Mouse (Mus musculus) liver, embryonic 15.5 days (tissue): ENCODE measurements around the gene A730049H05Rik. TPM values are rescaled to one million over a fixed set of nuclear protein-coding genes. Genes with fewer than 3 reads are reported as not detected.

Experiments
- ATAC-seq: fragments of 200-750 bp; cut with Nextera tagmentation; 2 replicates; pipeline ENCODE4 v1.8.0; 2017; ENCODE audit warnings: moderate number of reproducible peaks, mild to moderate bottlenecking, moderate library complexity; ENCODE audit not compliant: insufficient read depth
- H3K27ac ChIP-seq: fragments of 300-500 bp; sonication (generic); replicated peaks from 2 replicates; pipeline ENCODE4 v1.5.1; 2015; ENCODE audit warnings: mild to moderate bottlenecking, inconsistent platforms
- H3K27me3 ChIP-seq: fragments of 300-500 bp; sonication (generic); 2 replicates; pipeline ENCODE4 v1.6.1; 2015; ENCODE audit warnings: mild to moderate bottlenecking, inconsistent platforms
- H3K36me3 ChIP-seq: fragments of 300-500 bp; sonication (generic); replicated peaks from 2 replicates; pipeline ENCODE4 v1.6.1; 2015; ENCODE audit warnings: moderate library complexity, mild to moderate bottlenecking, inconsistent platforms
- H3K4me1 ChIP-seq: fragments of 300-500 bp; sonication (generic); replicated peaks from 2 replicates; pipeline ENCODE4 v1.6.1; 2015; ENCODE audit warnings: inconsistent platforms
- H3K4me2 ChIP-seq: fragments of 300-500 bp; sonication (generic); 2 replicates; pipeline ENCODE4 v1.6.1; 2015; ENCODE audit warnings: moderate library complexity, mild to moderate bottlenecking, inconsistent platforms
- H3K4me3 ChIP-seq: fragments of 300-500 bp; sonication (generic); replicated peaks from 2 replicates; pipeline ENCODE4 v1.5.1; 2015; ENCODE audit warnings: mild to moderate bottlenecking, inconsistent platforms
- H3K9ac ChIP-seq: fragments of 300-500 bp; sonication (generic); 2 replicates; pipeline ENCODE4 v1.6.1; 2015; ENCODE audit warnings: moderate library complexity, mild to moderate bottlenecking, inconsistent platforms
- H3K9me3 ChIP-seq: fragments of 300-500 bp; sonication (generic); replicated peaks from 2 replicates; pipeline ENCODE4 v1.6.1; 2016; ENCODE audit warnings: inconsistent platforms
- WGBS: fragments of 180-500 bp; shearing (Covaris S2); methylation state at CpG from one replicate; pipeline ENCODE4 v1.1.7; 2015; ENCODE audit warnings: mixed read lengths; ENCODE audit not compliant: insufficient replicate concordance; 5-methylcytosine and 5-hydroxymethylcytosine counted together
- polyA plus RNA-seq: library from polyadenylated mRNA; unstranded; fragments of >200 nt; fragmentation: Nextera tagmentation; extraction: Ambion mirVana; gene quantifications from 2 replicates; pipeline ENCODE4 v1.2.1, GENCODE M21; 2015

The A730049H05Rik gene
- polyA plus RNA-seq, 1 experiment from 2014 or later, result not detected

DNA sequence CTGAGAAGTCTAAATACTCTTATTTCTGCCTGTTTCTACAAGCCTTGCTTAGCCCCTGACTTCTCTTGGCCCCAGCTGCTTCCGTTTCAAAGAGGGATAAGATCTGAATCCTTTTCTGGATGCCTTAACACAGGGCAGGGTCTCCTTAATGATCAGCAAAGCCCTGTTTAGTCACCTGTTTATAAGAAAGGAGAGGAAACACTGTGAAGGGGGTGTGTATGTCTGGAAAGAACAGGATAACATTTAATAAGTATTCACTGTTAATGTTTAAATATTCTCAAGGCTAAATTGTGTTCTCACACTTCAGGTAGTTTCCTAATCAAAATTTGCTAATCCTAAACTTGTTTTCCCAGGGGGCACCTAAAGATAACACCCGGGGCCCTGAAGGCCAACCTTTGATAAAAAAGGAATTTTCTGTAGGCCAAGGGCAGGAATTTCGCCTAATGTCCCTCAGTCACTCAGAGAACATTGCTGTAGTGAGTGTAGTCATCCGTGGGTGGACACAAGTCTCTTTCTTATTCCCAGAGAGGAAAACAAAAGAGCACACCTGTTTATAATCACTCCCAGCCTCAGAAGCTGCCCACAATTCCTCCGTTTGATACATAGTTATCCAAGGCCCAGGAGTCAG, 44.1 kb downstream of the A730049H05Rik start:
- Histone ChIP-seq H3K4me2 (no peak overlapping the region), H3K4me3 (no peak overlapping the region)
- ATAC-seq, result no peak

DNA sequence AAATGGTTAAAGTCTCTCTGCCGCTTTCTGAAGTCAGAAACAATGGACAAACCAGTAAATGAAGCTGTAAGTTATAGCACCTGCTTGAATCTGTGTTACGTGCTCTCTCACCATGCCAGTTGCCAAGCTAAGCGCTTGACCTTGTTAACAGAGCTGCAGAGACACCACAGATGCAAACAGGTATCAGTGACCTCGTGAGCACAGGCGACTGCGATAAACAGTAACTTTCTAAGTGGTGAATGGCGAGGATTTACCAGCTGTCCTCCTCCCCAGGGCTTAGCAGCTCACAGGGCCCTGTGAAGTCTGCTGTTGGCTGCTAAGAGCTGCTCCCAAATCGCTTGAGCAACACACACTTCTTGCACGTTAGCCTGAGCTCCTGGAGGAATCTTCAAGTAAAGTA, 46.3 kb downstream of the A730049H05Rik start:
- Histone ChIP-seq H3K4me3 (no peak overlapping the region), H3K27me3 (no peaks in the 10 kb centered on the region), H3K4me1 (no peaks in the 10 kb centered on the region), H3K9ac (no peak overlapping the region), H3K4me2 (no peak overlapping the region), H3K9me3 (no peaks in the 10 kb centered on the region), H3K36me3 (no peaks in the 10 kb centered on the region), H3K27ac (no peak overlapping the region)
- no peak for ATAC-seq
- WGBS, result 62% methylated on average over 9 of the region's 9 CpGs

More for the DNA sequence above, 44.1 kb downstream of the A730049H05Rik start:
- H3K27ac ChIP-seq, result no peak overlapping the region
- H3K9ac ChIP-seq, result no peak overlapping the region
- no peaks in the 10 kb centered on the region for H3K4me1 ChIP-seq
- no peaks in the 10 kb centered on the region for H3K36me3 ChIP-seq
- 46% methylated on average over 5 of the region's 5 CpGs for WGBS
- H3K27me3 ChIP-seq, result no peaks in the 10 kb centered on the region
- H3K9me3 ChIP-seq, result no peaks in the 10 kb centered on the region

DNA sequence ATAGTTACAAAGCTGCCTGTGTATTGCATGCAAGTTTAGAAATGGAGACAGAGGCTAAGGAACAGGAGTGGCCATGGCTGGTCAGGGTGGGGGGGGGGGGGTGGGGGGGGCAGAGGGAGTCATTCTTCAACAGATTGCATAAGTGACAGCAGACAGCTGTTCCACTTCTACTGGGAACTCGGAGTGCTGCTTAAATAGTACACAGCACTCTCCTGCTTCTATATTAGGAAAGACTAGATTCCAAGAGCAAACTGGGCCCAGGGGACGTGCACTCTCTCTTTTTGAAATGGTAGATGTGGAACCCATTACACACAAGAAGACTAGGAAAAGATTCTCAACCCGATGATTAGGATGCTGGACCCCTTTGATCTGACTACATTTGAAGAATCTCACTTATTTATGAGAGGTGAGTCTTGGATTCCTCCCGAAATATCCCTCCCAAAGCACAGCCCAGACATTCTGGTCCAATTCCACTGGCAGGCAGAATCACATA, 52.9 kb downstream of the A730049H05Rik start, which contains the start of gene Gm15737:
Gm15737 (plus strand) TSS at position 269 of the 493 bp plus-strand sequence.
- no peak within 1 kb of the TSS for H3K4me3 ChIP-seq
- WGBS, result 49% methylated on average over 4 of the region's 4 CpGs
- no peak within 1 kb of the TSS for H3K9ac ChIP-seq
- no peak within 1 kb of the TSS for H3K27ac ChIP-seq
- H3K36me3 ChIP-seq, result no peaks in the 10 kb centered on the region
- H3K9me3 ChIP-seq, result no peaks in the 10 kb centered on the region
- H3K27me3 ChIP-seq, result no peaks in the 10 kb centered on the region
- no peak within 1 kb of the TSS for H3K4me2 ChIP-seq
- ATAC-seq, result no peak
- no peaks in the 10 kb centered on the region for H3K4me1 ChIP-seq

DNA sequence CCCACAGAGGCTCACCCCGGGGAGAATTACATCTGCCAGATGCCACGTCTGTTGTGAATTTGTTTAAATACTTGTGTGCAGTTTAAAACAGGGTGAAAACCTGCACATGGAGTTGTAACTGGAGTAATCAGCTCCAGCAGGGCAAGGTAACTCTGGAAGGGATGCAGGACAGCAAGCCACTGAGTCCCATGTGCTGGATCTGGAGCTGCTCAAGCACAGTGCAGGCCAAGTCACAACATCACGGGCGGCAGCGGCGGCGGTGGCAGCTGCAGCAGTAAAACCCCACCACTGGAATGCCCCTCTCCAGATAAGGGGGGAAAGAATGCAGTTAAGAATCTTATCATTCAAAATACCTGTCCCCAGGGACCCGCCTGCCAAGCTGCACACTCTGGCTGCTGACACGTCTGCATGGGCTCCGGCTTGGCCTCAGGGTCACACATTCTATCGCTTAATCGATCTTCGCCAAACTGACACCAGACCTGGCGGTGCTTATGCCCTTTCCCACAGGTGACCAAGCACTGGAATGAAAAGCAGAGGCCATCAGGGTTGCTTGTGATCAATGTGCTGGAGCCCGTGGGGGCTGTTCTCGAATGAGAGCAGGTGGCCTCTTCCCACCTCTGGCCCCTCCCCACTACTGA, 53.4 kb downstream of the A730049H05Rik start:
- no peaks in the 10 kb centered on the region for H3K4me1 ChIP-seq
- H3K27me3 ChIP-seq, result no peaks in the 10 kb centered on the region
- ATAC-seq, result no peak
- no peak overlapping the region for H3K9ac ChIP-seq
- H3K4me3 ChIP-seq, result no peak overlapping the region
- no peak overlapping the region for H3K27ac ChIP-seq
- no peaks in the 10 kb centered on the region for H3K36me3 ChIP-seq
- WGBS, result 50% methylated on average over 16 of the region's 16 CpGs
- no peak overlapping the region for H3K4me2 ChIP-seq
- no peaks in the 10 kb centered on the region for H3K9me3 ChIP-seq

DNA sequence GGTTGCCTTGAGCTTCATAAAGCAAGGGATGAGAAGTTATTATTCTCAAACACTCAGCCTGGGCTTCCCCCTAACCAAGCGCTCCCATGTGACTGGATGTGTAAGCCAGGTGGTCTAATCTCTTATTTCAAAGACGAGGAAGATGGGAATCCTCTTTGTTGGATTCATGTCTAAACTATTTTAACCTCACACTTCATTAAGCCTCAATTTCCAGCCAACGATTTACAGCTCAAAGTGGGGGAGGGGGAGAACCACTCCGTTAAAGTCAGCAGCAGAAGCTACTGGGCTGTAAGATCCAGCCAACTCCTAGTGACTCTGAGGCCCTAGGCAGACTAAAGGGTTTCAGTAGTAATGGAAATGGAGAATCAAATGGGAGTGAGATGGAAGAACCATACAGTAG, 55.5 kb downstream of the A730049H05Rik start:
- H3K4me3 ChIP-seq, result no peak overlapping the region
- WGBS, result 55% methylated on average over 4 of the region's 4 CpGs
- no peak overlapping the region for H3K27ac ChIP-seq
- no peaks in the 10 kb centered on the region for H3K4me1 ChIP-seq
- H3K9ac ChIP-seq, result no peak overlapping the region
- H3K4me2 ChIP-seq, result no peak overlapping the region
- H3K27me3 ChIP-seq, result no peaks in the 10 kb centered on the region
- H3K9me3 ChIP-seq, result no peaks in the 10 kb centered on the region
- H3K36me3 ChIP-seq, result no peaks in the 10 kb centered on the region
- ATAC-seq, result no peak

DNA sequence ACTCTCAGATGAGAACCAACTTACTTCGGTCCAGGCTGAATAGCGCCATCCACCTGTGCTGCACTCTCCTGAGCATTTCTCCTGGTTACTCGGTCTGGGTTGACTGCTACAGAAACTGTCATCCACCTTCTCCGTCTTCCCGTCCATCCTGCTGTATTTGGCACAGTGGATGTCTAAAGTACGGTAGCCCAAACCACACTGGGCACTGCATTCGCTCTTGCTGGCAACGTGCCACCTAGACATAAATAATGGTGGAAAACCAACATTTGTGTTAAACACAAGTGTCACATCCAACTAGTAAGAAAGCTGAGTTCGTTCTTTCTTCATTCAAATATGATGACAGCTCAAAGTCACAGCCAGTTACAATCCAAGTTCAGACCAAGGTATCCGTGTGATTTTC, 56.5 kb downstream of the A730049H05Rik start:
- no peaks in the 10 kb centered on the region for H3K4me1 ChIP-seq
- H3K27ac ChIP-seq, result no peak overlapping the region
- no peak for ATAC-seq
- H3K9me3 ChIP-seq, result no peaks in the 10 kb centered on the region
- H3K9ac ChIP-seq, result no peak overlapping the region
- H3K36me3 ChIP-seq, result no peaks in the 10 kb centered on the region
- 71% methylated on average over 10 of the region's 10 CpGs for WGBS
- H3K27me3 ChIP-seq, result no peaks in the 10 kb centered on the region
- H3K4me3 ChIP-seq, result no peak overlapping the region
- H3K4me2 ChIP-seq, result no peak overlapping the region

DNA sequence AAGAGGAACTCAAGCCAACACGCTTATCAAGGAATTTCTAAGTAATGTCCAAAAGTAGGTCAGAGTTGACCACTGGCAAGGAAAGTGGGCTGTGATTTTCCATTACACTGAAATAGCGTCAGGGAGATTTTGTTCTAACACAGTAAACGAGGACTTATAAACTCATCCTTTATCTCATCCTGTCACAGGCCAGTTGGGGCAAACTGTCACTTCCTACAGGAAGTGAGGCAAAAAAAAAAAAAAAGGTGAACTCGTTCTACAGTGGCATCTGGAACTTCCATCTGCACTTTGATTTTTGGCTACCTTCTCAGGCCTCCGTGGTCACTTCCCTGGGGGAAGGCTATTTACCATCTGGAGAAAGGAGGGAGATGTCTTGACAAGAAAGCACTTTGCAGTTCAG, 58.6 kb downstream of the A730049H05Rik start:
- 10% methylated on average over 5 of the region's 5 CpGs for WGBS
- Histone ChIP-seq H3K9me3 (no peaks in the 10 kb centered on the region), H3K27ac (no peak overlapping the region), H3K9ac (no peak overlapping the region), H3K27me3 (no peaks in the 10 kb centered on the region), H3K4me2 (no peak overlapping the region), H3K4me1 (no peaks in the 10 kb centered on the region), H3K36me3 (no peaks in the 10 kb centered on the region), H3K4me3 (no peak overlapping the region)
- ATAC-seq, result no peak

DNA sequence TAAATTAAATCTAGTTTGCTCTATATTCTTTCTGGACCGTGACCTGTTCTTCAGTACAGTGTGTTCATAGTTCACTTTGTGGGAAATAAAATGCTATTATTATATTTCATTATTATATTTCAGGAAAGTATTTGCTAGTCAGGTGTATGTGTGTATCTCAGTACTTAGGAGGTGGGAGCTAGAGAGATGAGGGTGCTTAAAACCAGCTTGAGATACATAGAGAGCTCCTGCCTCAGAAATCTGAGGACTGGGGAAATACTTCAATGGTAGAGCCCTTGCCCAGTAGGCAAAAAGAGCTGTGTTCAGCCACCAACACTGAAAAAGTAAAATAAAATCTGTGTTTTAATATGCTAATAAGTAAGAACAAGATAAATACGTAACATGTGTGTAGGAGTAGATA, 59.1 kb downstream of the A730049H05Rik start:
- no peak overlapping the region for H3K9ac ChIP-seq
- no peak overlapping the region for H3K4me2 ChIP-seq
- 50% methylated on average over 2 of the region's 2 CpGs for WGBS
- no peaks in the 10 kb centered on the region for H3K4me1 ChIP-seq
- H3K9me3 ChIP-seq, result no peaks in the 10 kb centered on the region
- no peak overlapping the region for H3K27ac ChIP-seq
- H3K27me3 ChIP-seq, result no peaks in the 10 kb centered on the region
- H3K36me3 ChIP-seq, result no peaks in the 10 kb centered on the region
- no peak for ATAC-seq
- no peak overlapping the region for H3K4me3 ChIP-seq

DNA sequence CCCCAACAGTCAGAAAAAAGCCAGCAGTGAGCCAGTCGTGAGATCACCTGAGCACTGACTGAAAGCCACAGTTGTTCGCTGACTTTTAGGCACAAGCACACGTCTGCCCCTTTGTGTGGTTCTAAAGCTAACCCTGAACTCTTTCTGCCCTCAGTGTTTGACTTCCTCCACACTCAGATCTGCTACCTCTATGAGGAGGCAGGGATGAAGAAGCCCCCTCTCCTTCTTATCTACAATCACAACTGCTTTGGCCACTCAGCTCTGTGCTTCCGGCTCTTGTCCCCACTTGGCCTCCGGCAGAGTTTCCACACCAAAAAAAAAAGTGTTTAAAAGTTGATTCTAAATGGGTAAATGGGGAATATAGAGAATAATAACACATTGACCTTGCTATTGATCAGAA, 59.8 kb downstream of the A730049H05Rik start:
- no peaks in the 10 kb centered on the region for H3K27me3 ChIP-seq
- H3K9me3 ChIP-seq, result no peaks in the 10 kb centered on the region
- H3K36me3 ChIP-seq, result no peaks in the 10 kb centered on the region
- WGBS, result 12% methylated on average over 5 of the region's 5 CpGs
- H3K4me1 ChIP-seq, result no peaks in the 10 kb centered on the region
- no peak overlapping the region for H3K27ac ChIP-seq
- no peak for ATAC-seq
- H3K4me3 ChIP-seq, result no peak overlapping the region
- H3K4me2 ChIP-seq, result no peak overlapping the region
- H3K9ac ChIP-seq, result no peak overlapping the region

DNA sequence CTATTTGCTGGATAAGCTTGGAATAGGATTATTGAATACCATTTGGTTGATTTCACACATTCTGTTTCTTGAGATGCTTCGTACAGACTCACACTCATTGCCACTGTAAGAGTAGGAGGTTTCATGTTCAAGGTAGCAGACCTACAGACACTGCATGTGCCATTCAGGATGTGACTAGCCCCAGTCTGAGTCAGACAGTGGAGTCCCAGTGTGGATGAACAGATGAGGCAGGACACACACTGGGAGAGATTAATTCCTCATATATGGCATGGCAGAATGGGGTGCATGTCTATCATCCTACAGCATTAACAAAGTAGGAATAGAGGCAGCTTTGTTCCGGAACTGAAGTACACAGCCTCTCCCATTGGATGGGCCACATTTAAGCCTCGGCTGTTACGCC, 61.0 kb downstream of the A730049H05Rik start:
- Histone ChIP-seq H3K4me3 (no peak overlapping the region), H3K27me3 (no peaks in the 10 kb centered on the region)
- WGBS, result 66% methylated on average over 4 of the region's 4 CpGs

DNA sequence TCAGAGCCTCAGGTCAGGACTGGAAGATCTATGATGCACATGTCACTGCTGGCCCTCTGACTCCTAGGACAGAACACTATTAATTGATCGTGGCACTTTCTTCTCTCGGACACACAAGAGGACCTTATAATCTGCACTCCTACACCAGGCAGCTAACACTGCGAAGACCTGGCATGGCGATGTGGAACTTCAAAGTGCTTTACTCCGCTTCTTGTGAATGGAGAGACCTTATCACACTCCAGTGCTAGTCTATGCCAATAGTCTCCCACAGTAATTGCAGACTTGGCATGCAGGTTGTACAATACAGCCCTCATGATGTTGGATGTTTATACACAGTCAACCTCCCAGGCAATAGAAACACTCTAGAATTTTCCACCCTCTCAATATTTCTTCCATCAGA, 62.5 kb downstream of the A730049H05Rik start:
- H3K36me3 ChIP-seq, result no peaks in the 10 kb centered on the region
- no peak overlapping the region for H3K27ac ChIP-seq
- H3K27me3 ChIP-seq, result no peaks in the 10 kb centered on the region
- no peak for ATAC-seq
- H3K4me3 ChIP-seq, result no peak overlapping the region
- H3K4me2 ChIP-seq, result no peak overlapping the region
- no peaks in the 10 kb centered on the region for H3K9me3 ChIP-seq
- no peak overlapping the region for H3K9ac ChIP-seq
- WGBS, result 61% methylated on average over 5 of the region's 5 CpGs
- no peaks in the 10 kb centered on the region for H3K4me1 ChIP-seq

More for the DNA sequence above, 61.0 kb downstream of the A730049H05Rik start:
- Histone ChIP-seq H3K9me3 (no peaks in the 10 kb centered on the region), H3K4me2 (no peak overlapping the region), H3K9ac (no peak overlapping the region), H3K36me3 (no peaks in the 10 kb centered on the region), H3K27ac (no peak overlapping the region), H3K4me1 (no peaks in the 10 kb centered on the region)
- ATAC-seq, result no peak
